Mouse (Mus musculus): ENCODE results near the gene Tmem50b. TPM values are rescaled to one million over a fixed set of nuclear protein-coding genes. Genes with fewer than 3 reads are reported as not detected.

Tmem50b gene
- polyA plus RNA-seq, 1 experiment from 2014 or later, result 26.1 TPM

GRCm38 (mm10) chr16:91588703-91589102, 8.9 kb downstream of the Tmem50b start:
- Histone ChIP-seq H3K4me3 (replicated peaks) (no peak overlapping the region), H3K9ac (replicated peaks) (no peak overlapping the region), H3K9me3 (no peaks in the 10 kb centered on the region), H3K27me3 (no peaks in the 10 kb centered on the region), H3K27ac (no peak overlapping the region), H3K4me2 (no peak overlapping the region), H3K36me3 (peaks cover 39% of the 10 kb centered on the region), H3K4me1 (replicated peaks) (peaks cover 8% of the 10 kb centered on the region)
- ATAC-seq (ENCODE audit: insufficient number of reproducible peaks, insufficient read depth, low FRiP score, low TSS enrichment, low read depth), result no peak
- WGBS, result 89% methylated on average over 3 of the region's 3 CpGs

- Histone ChIP-seq H3K9ac (replicated peaks) (no peak overlapping the region), H3K9me3 (no peaks in the 10 kb centered on the region), H3K27ac (no peak overlapping the region), H3K27me3 (no peaks in the 10 kb centered on the region), H3K4me2 (no peak overlapping the region), H3K4me3 (replicated peaks) (no peak overlapping the region), H3K36me3 (peaks cover 39% of the 10 kb centered on the region), H3K4me1 (replicated peaks) (peaks cover 8% of the 10 kb centered on the region)
- WGBS, result 64% methylated on average over 6 of the region's 6 CpGs
- no peak for ATAC-seq (ENCODE audit: insufficient number of reproducible peaks, insufficient read depth, low FRiP score, low TSS enrichment, low read depth)
These were observed 9.7 kb downstream of the Tmem50b start for GRCm38 (mm10) chr16:91587730-91588453.

GRCm38 (mm10) chr16:91586244-91586643, 11.4 kb downstream of the Tmem50b start:
- Histone ChIP-seq H3K27me3 (no peaks in the 10 kb centered on the region), H3K9me3 (no peaks in the 10 kb centered on the region), H3K27ac (no peak overlapping the region), H3K4me3 (replicated peaks) (no peak overlapping the region), H3K4me2 (no peak overlapping the region), H3K4me1 (replicated peaks) (no peaks in the 10 kb centered on the region), H3K9ac (replicated peaks) (no peak overlapping the region), H3K36me3 (peaks cover 29% of the 10 kb centered on the region)
- 89% methylated on average over 6 of the region's 6 CpGs for WGBS
- no peak for ATAC-seq (ENCODE audit: insufficient number of reproducible peaks, insufficient read depth, low FRiP score, low TSS enrichment, low read depth)

- Histone ChIP-seq H3K27me3 (no peaks in the 10 kb centered on the region), H3K36me3 (peaks cover 31% of the 10 kb centered on the region), H3K9me3 (no peaks in the 10 kb centered on the region), H3K4me3 (replicated peaks) (no peak overlapping the region), H3K4me2 (no peak overlapping the region), H3K9ac (replicated peaks) (no peak overlapping the region), H3K27ac (no peak overlapping the region), H3K4me1 (replicated peaks) (no peaks in the 10 kb centered on the region)
- WGBS, result 90% methylated on average over 5 of the region's 5 CpGs
- ATAC-seq (ENCODE audit: insufficient number of reproducible peaks, insufficient read depth, low FRiP score, low TSS enrichment, low read depth), result no peak
These were observed 12.0 kb downstream of the Tmem50b start for GRCm38 (mm10) chr16:91585617-91586016.

- ATAC-seq (ENCODE audit: insufficient number of reproducible peaks, insufficient read depth, low FRiP score, low TSS enrichment, low read depth), result no peak
- no peak overlapping the region for H3K4me3 ChIP-seq (replicated peaks)
- H3K9me3 ChIP-seq, result no peaks in the 10 kb centered on the region
- peaks cover 12% of the 10 kb centered on the region for H3K4me1 ChIP-seq (replicated peaks)
- H3K27me3 ChIP-seq, result no peaks in the 10 kb centered on the region
- WGBS, result 70% methylated on average over 2 of the region's 2 CpGs
- H3K4me2 ChIP-seq, result no peak overlapping the region
- no peak overlapping the region for H3K9ac ChIP-seq (replicated peaks)
- H3K27ac ChIP-seq, result no peak overlapping the region
- peaks cover 35% of the 10 kb centered on the region for H3K36me3 ChIP-seq
These were observed 15.3 kb downstream of the Tmem50b start for GRCm38 (mm10) chr16:91582307-91582706.

- peaks cover 21% of the 10 kb centered on the region for H3K36me3 ChIP-seq
- peak overlapping the region; percentile 62; the same call in 1 of the 2 replicates for H3K27ac ChIP-seq
- ATAC-seq (ENCODE audit: insufficient number of reproducible peaks, insufficient read depth, low FRiP score, low TSS enrichment, low read depth), result no peak; the same call in 1 of the 2 replicates
- 55% methylated on average over 14 of the region's 14 CpGs for WGBS
- H3K27me3 ChIP-seq, result no peaks in the 10 kb centered on the region
- peaks cover 18% of the 10 kb centered on the region for H3K4me1 ChIP-seq (replicated peaks)
- no peak overlapping the region for H3K4me2 ChIP-seq
- no peak overlapping the region for H3K4me3 ChIP-seq (replicated peaks)
- no peak overlapping the region for H3K9ac ChIP-seq (replicated peaks)
- no peaks in the 10 kb centered on the region for H3K9me3 ChIP-seq
These were observed 18.4 kb downstream of the Tmem50b start for GRCm38 (mm10) chr16:91578980-91579720.

GRCm38 (mm10) chr16:91575151-91575550, 22.4 kb downstream of the Tmem50b start:
- peaks cover 20% of the 10 kb centered on the region; the same call in 1 of the 2 replicates for H3K36me3 ChIP-seq
- no peaks in the 10 kb centered on the region for H3K27me3 ChIP-seq
- H3K9me3 ChIP-seq, result no peaks in the 10 kb centered on the region
- no peak overlapping the region for H3K4me2 ChIP-seq
- WGBS, result 51% methylated on average over 13 of the region's 13 CpGs
- no peak overlapping the region for H3K9ac ChIP-seq (replicated peaks)
- no peak for ATAC-seq (ENCODE audit: insufficient number of reproducible peaks, insufficient read depth, low FRiP score, low TSS enrichment, low read depth)
- H3K27ac ChIP-seq, result no peak overlapping the region
- peaks cover 18% of the 10 kb centered on the region for H3K4me1 ChIP-seq (replicated peaks)
- H3K4me3 ChIP-seq (replicated peaks), result no peak overlapping the region

GRCm38 (mm10) chr16:91571105-91571504, 26.5 kb downstream of the Tmem50b start:
- 41% methylated on average over 3 of the region's 3 CpGs for WGBS
- no peak overlapping the region for H3K4me3 ChIP-seq (replicated peaks)
- peaks cover 9% of the 10 kb centered on the region for H3K4me1 ChIP-seq (replicated peaks)
- H3K9me3 ChIP-seq, result no peaks in the 10 kb centered on the region
- H3K27me3 ChIP-seq, result no peaks in the 10 kb centered on the region
- H3K9ac ChIP-seq (replicated peaks), result no peak overlapping the region
- H3K36me3 ChIP-seq, result peaks cover 12% of the 10 kb centered on the region; the same call in 1 of the 2 replicates
- no peak overlapping the region for H3K27ac ChIP-seq
- no peak for ATAC-seq (ENCODE audit: insufficient number of reproducible peaks, insufficient read depth, low FRiP score, low TSS enrichment, low read depth)
- H3K4me2 ChIP-seq, result no peak overlapping the region

- Histone ChIP-seq H3K4me1 (replicated peaks) (peaks cover 5% of the 10 kb centered on the region; the same call in 1 of the 2 replicates), H3K27me3 (no peaks in the 10 kb centered on the region), H3K4me2 (no peak overlapping the region), H3K9ac (replicated peaks) (no peak overlapping the region), H3K9me3 (no peaks in the 10 kb centered on the region), H3K27ac (no peak overlapping the region), H3K4me3 (replicated peaks) (no peak overlapping the region), H3K36me3 (peaks cover 15% of the 10 kb centered on the region; the same call in 1 of the 2 replicates)
- ATAC-seq (ENCODE audit: insufficient number of reproducible peaks, insufficient read depth, low FRiP score, low TSS enrichment, low read depth), result no peak
- WGBS, result 87% methylated on average over 10 of the region's 10 CpGs
These were observed 28.6 kb downstream of the Tmem50b start for GRCm38 (mm10) chr16:91568960-91569359.

GRCm38 (mm10) chr16:91566002-91566401, 31.6 kb downstream of the Tmem50b start:
- Histone ChIP-seq H3K9me3 (no peaks in the 10 kb centered on the region), H3K9ac (replicated peaks) (no peak overlapping the region), H3K36me3 (peaks cover 36% of the 10 kb centered on the region), H3K4me2 (no peak overlapping the region), H3K27me3 (no peaks in the 10 kb centered on the region), H3K4me1 (replicated peaks) (peaks cover 5% of the 10 kb centered on the region; the same call in 1 of the 2 replicates), H3K27ac (no peak overlapping the region), H3K4me3 (replicated peaks) (no peak overlapping the region)
- peak; percentile 22; the same call in 1 of the 2 replicates for ATAC-seq (ENCODE audit: insufficient number of reproducible peaks, insufficient read depth, low FRiP score, low TSS enrichment, low read depth)
- 81% methylated on average over 7 of the region's 7 CpGs for WGBS

- H3K4me2 ChIP-seq, result no peak overlapping the region
- H3K4me3 ChIP-seq (replicated peaks), result no peak overlapping the region
- peaks cover 5% of the 10 kb centered on the region; the same call in 1 of the 2 replicates for H3K4me1 ChIP-seq (replicated peaks)
- no peaks in the 10 kb centered on the region for H3K9me3 ChIP-seq
- H3K27ac ChIP-seq, result no peak overlapping the region
- WGBS, result 67% methylated on average over 9 of the region's 9 CpGs
- peaks cover 41% of the 10 kb centered on the region for H3K36me3 ChIP-seq
- no peaks in the 10 kb centered on the region for H3K27me3 ChIP-seq
- H3K9ac ChIP-seq (replicated peaks), result no peak overlapping the region
- no peak for ATAC-seq (ENCODE audit: insufficient number of reproducible peaks, insufficient read depth, low FRiP score, low TSS enrichment, low read depth)
These were observed 32.2 kb downstream of the Tmem50b start for GRCm38 (mm10) chr16:91565292-91565951.

Measured in limb, embryonic 12.5 days (tissue).